Mouse (Mus musculus): Measurements from ENCODE around the gene Trpm8.

Gene Trpm8

DNA sequence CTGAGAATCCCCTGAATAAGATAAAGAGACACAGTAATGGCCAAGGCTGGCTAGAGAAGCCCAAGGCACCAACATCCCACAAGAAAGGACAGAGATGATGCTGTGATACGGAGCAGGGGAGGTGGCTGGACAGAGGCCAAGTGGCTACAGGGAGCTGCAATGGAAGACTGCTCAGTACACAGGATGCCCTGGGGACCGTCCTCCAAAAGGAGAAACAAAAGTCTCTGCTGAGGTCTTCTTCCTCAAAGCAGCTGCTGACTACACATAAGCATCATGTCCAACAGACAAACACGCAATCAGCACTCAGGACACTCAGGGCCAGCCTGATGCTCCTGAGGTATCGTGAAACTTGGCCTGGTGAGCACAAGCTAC lies 12.6 kb upstream of the Trpm8 start:
- no peak for DNase-seq (ENCODE audit: extremely low spot score, low spot score)

DNA sequence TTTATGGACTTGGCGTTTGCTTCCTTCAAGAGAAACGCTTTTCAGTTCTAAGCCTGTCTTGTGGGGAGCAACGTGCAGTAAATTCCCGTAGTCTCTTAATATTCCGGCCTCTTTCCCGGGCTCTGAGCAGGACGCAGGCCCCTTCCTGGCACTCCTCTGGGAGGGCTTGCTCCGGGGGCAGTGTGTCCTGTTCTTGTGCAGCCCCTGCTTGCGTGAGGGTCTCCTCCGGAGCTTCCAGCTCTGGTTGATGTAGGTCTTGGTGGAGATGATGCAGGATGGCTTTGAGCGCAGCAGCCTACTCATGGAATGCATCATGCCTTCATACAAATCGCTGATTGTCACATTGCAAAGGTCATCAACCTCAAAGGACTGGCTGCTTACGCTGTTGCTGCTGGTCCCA lies 11.3 kb upstream of the Trpm8 start:
- no peak for DNase-seq (ENCODE audit: extremely low spot score, low spot score)

DNA sequence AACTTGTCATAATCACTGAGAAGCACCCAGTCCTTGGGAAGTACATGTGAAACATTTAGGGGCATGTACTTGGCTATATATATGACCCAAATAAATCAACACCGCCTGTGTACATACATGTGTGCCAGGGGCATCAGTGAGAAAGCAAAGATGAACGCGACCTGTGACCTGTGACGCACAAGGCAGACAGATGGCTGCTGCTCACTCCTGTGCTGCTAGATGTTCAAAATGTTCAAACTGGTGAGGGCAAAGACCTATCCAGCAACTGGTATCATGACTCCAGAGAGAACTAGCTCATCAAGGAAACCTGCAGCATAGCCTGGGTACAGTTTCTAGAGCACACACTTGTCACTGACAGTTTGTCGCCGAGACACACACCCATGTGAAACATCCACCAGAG lies 10.0 kb upstream of the Trpm8 start:
- no peak for DNase-seq (ENCODE audit: extremely low spot score, low spot score)

DNA sequence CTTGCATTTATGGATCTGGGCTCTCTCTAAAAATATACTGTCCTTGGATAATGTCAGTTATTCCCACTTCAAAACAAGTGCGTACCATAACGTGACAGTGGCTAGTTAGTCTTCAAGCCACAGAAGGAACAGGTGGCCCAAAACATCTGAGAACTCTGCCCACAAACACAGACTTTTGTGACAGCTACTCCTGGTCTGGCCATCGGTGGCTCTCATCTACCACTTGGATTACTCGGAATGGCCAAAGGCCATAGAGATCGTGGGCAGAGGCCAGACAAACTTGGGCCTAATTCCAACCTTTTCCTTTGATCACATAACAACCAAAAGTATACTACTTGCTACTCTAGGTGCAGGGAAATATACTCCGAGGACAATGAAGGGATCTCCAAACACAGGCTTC lies 9.4 kb upstream of the Trpm8 start:
- DNase-seq (ENCODE audit: extremely low spot score, low spot score): no peak

DNA sequence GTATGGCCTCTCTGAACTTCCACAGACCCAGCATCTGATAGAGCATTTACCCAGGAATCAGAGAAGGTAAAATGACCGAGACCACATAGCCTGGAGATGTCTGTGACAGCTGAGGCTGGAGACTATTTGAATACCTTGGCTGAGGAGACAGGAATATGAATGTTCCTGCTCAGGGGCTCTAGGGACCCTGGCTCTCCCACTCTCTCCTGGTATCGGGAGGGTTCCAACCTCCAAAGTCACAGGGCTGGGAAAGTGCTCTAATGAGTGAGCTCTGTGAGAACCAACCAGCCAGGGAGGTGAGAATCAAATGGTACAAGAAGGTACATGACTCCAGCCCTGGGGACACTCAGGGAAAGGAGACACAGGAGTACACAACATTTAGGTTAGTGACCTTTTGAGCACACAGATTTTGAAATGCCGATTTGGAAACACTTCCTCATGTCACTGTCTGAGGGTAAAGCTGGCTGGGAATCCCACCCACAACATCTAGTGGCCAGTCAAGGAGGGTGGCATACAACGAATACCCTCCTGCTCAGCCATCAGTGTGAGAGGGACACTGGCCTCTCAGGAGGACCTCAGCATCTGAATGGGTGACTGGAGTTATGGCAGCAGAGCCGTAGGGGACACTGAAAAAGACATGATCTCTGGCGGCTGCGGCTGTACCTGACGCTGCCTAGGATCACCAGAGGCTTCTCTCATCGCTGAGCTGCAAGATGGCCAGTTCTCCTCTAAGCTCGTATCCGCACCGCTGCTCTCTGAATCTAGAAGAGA lies 7.7 kb upstream of the Trpm8 start:
- DNase-seq (ENCODE audit: extremely low spot score, low spot score): no peak

DNA sequence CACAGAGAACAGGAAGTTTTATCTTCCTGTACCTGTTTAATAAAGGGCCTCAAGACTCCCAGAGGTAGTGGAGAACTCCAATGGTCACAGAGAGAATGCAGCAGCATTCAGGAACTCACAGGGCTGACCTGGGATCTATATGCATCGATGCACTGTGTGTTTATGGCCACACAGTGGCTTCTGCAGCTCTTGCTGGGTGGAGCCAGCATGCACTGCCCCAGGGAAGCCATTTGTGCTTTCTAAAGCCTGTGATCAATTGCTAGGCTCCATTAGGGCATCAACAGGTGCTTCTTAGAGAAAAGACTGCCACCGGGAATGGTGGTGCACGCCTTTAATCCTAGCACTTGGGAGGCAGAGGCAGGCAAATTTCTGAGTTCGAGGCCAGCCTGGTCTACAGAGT lies 4.6 kb upstream of the Trpm8 start:
- no peak for DNase-seq (ENCODE audit: extremely low spot score, low spot score)

DNA sequence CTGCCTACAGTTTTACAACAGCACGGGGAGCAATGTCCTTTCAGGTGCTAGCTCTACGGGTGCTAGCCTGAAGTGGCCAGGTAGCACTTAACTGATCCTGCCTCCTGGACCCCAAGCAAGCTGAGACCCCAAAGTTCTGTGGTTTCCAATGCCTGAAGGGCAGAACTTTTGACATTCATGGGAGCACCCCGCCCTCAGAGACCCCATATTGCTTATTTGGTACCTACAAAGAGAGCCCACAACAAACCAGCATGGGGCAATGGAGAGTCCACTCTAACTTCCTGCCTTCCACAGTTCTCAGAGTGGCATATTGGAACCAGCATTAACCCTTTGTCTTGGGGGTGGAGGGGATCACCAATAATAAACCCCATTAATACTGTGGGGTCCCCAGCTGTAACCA lies 4.1 kb upstream of the Trpm8 start:
- DNase-seq (ENCODE audit: extremely low spot score, low spot score): no peak

DNA sequence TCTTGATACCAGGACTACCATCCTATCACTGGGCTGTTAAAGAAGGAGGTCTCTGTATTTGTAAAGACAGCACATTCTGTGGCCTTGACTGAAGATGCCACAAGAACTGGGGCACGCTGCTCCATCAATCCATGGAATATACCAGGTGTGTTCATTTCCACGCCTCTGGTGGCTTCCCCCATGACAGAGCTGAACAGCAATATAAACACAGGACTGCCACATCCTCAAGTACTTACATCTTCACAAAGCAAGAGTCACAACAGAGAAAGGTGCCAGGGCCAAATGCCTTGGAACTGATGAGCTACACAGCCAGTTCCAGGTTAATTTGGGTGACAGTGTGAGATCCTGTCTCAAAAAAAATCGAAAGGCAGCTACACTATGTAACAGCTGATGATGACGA lies 3.6 kb upstream of the Trpm8 start:
- no peak for DNase-seq (ENCODE audit: extremely low spot score, low spot score)

DNA sequence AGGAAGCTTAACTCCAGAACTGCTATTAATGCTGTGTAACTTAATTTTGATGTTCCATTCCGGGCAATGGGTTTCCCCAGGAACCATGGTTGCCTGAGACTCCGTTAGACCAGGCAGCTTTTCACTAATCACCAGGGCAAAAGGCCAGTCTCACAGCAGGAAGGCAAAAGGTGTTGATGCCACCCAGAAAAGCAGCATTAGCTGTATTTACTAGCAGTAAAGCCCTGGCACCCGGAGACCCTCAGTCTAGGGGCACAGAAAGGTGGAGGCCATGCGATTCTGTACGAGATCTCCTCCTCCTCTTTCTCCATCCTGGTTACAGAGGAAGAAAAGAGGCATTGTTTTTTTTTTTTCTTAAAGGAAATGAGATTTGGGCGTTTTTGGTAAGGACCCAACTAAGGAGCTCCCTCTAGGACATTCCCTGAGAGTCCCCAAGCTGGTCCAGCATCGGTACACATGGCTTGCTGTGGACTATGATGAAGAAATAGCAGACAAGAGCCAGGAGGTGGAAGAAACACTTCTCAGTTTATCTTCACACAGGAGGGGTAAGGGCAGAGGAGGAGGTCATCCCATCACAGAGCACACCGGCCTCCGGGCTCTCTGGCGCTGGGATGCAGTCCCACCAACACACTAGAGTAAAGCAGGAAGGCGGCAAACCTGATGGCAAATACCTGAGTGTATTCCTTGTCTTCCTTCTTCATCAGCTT lies 2.9 kb upstream of the Trpm8 start:
- DNase-seq (ENCODE audit: extremely low spot score, low spot score): no peak

DNA sequence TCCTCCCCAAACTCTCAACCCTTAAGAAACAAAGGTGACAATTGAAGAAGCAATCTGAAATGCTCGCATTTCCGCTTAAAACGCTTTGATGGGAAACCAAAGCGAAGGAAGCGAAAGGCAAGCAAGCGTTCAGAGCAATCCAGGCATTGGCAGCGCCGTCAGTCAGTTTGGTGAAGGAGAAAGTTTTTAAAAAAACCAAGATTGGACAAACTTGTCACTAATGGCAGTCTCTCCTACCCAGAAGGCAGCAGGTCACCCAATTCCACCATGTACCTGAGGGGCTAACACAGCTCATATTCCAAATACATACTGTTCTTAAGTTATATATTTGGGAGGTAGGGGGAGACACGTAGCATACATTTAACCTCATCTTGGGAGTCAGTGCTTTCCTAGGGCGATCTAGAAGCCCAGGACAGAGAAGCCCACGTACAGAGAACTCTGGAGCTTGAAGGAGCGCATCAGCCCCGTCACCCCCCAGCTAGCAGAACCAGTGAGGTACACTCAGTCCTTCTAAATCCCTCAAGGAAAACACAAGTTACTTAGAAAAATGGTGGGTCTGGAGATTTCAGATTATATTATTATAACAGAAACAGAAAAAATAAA lies 2.3 kb upstream of the Trpm8 start:
- DNase-seq (ENCODE audit: extremely low spot score, low spot score): no peak

DNA sequence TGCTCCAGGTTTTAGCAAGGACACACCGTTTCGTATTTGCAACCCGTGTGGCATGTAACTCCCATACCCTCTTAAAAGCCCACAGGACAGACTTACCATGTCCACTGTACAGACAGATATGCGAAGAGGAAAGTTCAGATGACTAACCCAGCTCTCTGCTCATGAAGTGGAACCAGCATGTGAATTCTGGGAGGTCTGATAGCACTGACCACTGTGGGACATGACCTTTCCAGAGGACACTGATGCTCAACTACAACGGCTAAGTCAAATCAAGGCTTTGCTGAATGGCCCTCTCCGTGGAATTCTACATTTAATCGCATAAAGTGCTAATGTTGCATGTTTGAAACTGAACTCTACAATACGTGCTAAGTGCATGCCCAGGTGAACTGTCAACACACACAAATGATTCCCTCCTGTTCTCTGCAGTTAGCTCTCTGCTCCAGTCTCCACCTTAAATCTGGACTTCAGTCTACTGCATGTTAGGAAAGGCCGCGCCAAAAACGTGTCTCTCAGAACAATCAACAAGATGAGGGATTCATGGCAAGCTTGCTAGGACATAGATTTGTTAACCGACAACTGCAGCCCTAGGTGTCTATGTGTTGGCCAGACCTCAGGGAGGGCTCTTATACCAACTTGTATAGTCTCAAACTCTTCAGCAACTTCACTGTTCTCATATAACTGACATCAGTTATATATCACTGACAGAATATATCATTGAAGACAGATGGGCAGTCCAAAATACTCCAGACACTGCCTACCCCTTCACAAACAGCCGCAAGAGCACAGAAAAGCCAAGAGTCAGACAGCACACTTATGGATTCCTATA lies 1.6 kb upstream of the Trpm8 start:
- no peak for DNase-seq (ENCODE audit: extremely low spot score, low spot score)

DNA sequence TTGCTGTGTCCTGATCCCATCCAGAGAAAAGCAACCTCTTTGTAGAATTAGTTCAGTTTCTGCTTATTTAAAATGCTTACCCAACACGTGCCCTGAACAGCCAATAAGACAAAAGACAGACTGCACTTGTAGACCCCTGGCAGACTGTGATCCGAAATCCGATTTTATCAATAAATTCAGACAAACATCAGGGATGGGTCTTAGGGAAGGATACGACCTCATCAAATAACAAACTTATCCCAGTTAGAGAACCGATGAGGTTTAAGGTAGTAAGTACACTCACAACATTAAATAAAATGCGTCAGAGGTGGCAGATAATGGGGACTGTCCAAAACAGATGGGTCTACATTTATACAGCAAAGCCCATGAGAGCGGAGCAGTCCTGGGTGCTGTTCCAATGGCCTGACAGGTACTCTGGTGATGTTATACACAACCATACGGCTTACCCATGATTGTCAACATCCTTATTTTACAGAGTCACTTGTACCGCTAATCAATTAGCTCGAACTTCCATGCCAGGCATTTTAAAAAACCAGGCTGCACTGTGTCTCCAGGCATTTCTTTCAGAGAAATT lies 850 bp upstream of the Trpm8 start:
- DNase-seq (ENCODE audit: extremely low spot score, low spot score): no peak

DNA sequence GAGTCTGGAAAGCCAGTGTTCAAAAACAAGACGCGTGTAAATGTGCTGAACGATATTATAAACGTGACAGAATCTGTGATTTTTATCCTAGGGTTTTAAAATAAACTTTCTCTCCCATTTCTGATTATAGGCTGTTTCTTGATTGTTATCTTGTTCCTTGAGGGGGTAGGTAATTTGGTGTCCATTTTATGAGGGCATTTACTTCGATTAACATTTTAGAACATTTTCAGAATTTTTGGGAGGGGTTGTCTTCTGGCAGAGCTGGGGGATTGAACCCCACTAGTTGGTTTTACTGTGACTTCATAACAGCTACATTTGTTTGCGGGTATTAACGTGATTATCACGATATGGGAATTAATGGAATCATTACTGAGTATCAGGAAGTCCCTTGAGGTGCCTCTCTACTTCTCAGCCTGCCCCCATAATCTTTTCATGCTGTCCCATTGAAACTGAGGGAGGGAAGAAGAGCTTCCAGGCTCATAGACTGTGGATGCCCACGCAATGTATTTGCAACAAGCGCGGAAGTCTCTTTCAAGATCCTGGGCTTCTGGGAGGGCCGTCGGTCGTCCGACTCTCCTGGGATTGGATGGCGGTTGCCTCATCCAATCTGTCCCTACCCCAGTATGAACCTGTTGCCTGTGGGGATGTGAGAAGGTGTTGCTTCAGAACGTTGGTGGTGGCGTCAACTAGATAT lies 504 bp downstream of the Trpm8 start:
- DNase-seq (ENCODE audit: extremely low spot score, low spot score): no peak

DNA sequence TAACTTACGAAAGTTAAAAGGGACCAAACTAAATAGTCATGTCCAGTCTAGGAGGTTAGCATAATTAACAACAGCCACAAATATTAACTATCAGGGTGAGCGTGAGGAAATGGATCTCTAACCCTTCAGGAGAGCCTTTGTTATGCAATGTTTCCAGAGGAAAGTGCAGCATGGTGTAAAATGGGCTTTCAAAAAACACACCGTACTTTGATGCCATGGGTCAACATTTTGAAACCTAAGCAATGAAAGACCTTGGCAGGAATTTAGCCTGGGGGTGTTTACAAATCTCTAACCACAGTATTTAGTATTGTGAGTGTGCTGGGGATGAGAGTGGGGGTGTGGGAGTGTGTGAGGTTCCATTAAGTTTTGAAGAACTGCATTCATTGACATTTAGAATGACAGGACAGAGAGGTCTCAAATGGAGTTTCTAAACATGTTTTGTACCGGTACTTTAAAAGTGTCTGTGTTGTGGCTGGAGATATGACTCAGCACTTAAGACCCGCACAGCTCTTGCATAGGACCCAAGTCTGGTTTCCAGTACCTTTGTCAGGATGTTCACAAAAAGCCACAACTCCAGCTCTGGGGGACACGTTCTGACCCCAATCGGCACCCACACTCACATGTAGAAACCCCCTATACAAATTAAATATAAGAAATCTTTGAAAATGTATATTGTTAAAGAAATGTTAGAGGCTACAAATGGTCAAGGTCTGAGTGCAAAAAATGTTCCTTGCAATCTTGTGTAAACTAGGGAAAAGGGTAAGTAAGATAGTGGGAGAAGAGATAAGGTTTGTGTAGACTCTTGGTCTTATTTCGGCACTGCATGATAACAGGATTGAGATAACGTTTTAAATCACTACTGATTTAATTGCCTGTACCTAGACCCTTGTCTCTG lies 1.9 kb downstream of the Trpm8 start:
- DNase-seq (ENCODE audit: extremely low spot score, low spot score): no peak

DNA sequence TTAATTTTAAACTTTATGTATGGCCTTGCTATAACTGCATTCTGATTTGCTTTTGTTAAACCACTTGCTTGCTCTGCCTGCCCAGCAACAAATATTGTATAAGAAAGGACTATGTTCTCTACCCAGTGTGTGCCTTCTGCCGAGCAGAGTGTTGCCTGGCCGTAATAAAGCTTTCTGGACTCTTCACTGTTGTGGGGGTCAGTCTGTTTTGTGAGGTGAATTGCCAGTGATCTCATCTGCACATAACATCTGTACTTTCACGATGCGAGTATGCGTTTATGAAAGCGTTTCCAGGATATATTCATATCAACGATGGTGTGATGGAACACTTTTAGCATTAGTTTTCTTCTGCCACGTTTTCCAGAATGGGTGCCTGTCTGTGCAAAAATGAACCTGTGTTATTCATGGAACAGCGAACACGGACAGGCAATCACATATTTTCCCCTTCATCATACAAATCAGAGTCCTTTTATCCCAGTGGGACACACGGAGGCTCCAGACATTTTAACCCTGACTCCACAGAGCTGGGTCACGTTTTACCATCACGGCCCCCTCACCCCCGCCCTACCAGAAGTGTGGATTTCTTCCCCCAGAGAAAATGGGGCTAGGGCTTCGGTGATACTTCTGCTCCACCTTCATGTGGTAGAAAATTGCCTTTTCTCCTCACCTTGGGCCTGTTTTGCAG lies 2.7 kb downstream of the Trpm8 start:
- no peak for DNase-seq (ENCODE audit: extremely low spot score, low spot score)

DNA sequence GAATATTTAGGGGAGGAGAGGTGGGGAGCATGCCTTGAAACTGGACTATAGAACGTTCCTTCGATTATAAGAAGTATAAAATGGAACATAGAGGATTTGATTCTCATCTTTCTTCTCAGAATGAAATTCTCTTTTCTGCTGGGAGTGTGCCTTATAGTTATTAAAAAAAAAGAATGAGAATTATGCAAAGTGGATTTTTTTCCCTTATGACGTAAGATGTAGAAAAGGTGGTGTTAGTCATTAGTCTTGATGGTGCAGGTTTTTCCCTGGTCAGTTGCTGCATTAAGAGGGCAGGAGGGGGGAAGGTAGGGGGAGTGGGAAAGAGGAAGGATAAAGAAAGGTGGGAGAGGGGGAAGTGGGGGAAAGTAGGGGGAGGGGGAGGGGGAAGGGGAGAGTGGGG lies 4.8 kb downstream of the Trpm8 start:
- DNase-seq (ENCODE audit: extremely low spot score, low spot score): no peak

DNA sequence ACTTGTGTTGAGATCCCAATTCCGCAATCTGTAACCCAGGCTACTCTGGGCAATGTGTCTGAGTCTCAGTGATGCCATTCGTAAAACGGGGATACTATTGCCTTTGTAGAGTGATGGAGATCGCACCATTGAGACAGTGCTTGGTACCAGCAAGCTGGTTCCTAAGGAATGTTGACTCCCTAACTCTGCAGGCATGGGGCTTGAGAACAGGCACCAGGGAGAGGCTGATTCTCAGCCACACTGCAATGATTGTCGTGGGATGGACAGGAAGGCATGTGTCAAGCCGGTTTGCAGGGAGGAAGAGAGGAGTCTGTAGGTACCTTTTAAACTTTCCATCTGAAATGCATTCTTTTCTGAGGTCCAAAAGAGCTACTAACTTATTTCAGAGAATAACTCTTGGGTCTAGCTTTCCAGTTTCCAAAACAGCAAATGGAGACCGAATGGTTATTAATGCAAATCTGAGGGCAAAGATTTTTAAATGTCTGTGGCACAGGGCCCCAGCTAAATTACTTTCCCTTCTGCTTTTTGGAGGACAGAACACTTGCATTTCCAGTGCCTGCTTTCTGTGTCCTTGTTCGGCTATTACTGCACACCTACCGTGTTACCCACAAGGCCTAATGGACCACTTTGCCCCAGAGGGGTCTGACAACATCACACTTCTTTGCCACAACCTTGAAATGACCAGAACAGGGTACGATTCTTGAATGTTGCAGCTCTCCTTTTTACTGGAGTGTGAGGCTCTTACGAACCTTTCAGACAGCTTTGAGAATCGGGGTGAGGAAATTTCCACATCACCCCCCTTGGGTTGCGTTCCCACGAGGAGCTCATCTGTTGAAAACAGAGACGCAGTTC lies 6.1 kb downstream of the Trpm8 start:
- no peak for DNase-seq (ENCODE audit: extremely low spot score, low spot score)

DNA sequence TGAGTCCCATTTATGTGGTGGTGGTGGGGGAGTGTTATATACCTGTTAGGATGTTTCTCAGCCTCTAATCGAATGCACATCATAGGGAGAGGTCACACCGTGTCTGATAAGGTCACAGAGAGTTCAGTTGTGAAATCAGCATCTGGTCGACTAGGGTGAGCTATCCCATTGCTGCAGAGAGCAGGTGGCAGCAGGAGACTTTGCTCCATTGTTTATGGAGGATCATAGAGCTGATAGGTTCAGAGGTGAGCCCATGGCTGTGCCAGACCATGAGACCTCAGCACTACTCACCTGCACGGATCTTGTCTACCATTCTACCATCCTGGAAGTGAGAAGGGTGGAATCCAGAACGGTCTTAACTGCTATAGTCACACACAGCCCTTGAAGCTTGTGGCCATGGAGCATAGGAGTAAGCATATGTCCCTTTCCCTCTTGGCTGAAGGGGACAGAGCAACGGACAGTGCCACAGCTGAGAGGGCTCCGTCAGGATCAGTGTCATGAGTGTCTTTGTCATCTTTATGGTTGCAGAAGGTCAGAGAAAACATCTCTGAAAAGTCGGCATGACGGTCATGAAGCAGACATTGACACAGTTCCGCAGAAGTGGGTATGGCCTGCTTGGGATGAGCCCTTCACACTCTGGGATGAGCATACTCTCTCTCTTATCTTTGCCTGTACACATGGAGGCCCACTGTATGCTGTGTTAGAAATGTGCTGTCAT lies 6.9 kb downstream of the Trpm8 start:
- DNase-seq (ENCODE audit: extremely low spot score, low spot score): no peak

Measured in neural tube, embryonic 10.5 days (tissue).